Mouse (Mus musculus): ENCODE measurements at regions not wholly inside any gene's neighbourhood (a gene's known extent, or its start where the extent isn't known, plus 50 kb on each side); places are given as distances from the start of the nearest gene placed in this dataset.

DNA sequence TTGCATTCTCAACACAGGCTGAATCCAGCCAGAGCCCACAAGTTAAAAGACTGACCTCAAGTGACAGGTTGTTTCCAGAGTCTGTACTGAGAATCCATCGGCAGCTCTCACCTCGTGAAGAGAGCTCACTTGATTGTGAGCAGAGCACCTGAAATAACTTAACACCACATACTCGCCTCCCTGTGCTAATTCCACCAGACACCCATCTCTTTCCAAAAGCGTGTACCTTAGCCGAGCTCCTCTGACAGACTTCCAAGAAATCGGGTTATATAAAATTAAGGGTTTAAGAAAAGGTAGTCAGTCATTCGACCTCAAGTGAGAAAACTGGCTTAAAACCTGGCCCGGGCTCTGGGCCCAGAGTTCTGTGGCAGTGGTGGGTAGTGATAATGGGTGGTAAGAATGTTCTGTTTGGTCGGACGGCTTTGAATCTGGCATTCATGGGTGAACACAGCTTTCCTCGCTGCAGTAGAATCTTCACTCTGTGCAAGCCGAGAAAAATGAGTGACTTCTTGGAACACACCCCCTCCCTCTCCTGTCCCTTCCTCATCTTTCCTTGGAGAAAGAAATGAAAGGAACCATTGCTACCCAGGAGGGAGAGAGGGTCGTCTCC is 299.8 kb upstream of the Pou3f3 start:
- TF ChIP-seq USF1 (IDR thresholded peaks at IDR 0.05; ENCODE audit: low read depth, low read length) (no peak), CTCF (IDR thresholded peaks at IDR 0.05 in 2 of 3, conservative IDR thresholded peaks at IDR 0.05 in 1 of 3; ENCODE audit: control insufficient read depth in 1 of 3, insufficient read depth in 1 of 3, low read depth in 2 of 3, low read length in 3 of 3, poor library complexity in 1 of 3, severe bottlenecking in 1 of 3) (no peak), E2F4 (IDR thresholded peaks at IDR 0.05; ENCODE audit: borderline replicate concordance, low read depth, low read length) (no peak), NRF1 (IDR thresholded peaks at IDR 0.05; ENCODE audit: insufficient read depth, low read depth, low read length, poor library complexity, severe bottlenecking) (no peak)

All from MEL (cell line).